Mouse (Mus musculus) liver, adult (tissue): ENCODE measurements around the gene Dnah14.

Experiments
- GATA4 ChIP-seq: IDR thresholded peaks from 2 replicates; pipeline ENCODE4 v1.6.1; 2014; ENCODE audit warnings: mild to moderate bottlenecking, low read length; ENCODE audit not compliant: insufficient replicate concordance

Gene Dnah14

DNA sequence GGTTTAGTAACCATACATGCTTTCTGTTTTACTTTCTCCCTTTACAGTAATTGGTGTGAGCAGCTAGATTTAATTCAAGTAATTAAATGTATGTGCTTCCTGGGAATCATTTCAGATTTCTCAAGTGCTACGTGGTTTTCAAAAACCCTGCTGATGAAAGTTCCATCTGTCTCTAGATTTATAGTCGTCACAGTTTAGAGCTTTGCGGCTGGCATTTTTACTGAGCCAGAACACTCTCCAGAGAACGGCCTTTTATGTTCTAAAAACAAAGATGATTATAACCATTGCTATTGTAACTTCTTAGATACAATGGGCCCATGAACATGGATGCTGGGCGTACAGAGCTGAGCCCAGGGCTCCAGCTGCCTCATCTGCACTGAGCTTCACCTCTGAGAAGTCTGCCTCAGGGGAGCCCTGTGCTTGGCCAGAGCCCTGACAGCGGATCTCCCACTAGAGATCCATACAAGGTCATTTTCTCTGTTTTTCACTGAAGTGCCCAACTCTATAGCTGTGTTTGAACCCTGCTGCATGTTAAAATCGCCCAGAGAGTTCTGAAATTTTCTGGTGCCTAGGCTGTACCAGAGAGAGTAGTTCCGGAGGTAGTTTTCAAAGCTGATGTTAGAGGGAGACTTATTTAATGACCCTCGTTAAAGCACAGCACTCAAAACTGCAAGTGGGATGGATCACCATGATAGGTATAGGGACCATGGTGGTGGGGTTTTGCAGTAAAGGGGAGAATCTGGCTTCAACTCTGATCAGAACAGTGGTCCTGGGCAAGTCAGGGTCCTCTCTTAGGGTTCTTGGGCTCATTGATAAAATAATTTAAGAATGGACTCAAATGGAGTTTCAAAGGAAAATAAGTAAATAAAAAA, 15.2 kb upstream of the Dnah14 start:
- no peak for TF ChIP-seq GATA4

DNA sequence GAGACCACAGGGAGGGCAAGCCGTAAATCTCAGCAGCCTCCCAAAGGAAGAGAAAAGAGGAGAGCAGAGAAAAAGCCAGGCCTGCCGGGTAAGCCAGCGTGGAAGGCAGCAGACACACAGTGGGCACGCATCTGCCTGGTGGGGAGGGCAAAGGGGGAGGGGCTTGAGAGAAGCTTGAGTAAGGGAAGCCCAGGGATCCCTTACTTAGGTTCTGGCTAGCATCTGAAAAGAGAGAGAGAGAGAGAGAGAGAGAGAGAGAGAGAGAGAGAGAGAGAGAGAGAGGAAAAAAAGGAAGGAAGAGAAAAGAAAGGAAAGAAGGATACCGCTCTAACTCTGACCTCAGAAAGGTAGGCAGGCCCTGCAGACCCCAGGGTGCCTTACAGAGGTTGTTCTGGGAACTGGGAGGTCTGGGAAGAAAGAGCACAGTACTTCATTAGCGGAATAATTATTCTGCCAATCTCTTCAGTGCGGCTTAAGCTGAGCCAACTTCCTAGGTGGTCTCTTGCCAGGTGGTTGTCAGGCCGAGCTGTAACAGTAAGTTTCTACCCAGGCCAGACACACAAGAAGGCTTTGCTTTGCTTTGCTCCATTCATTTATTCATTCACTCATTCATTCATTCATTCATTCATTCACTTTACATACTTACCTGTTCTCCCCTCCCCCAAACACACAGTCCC, 14.5 kb upstream of the Dnah14 start:
- TF ChIP-seq GATA4: no peak

DNA sequence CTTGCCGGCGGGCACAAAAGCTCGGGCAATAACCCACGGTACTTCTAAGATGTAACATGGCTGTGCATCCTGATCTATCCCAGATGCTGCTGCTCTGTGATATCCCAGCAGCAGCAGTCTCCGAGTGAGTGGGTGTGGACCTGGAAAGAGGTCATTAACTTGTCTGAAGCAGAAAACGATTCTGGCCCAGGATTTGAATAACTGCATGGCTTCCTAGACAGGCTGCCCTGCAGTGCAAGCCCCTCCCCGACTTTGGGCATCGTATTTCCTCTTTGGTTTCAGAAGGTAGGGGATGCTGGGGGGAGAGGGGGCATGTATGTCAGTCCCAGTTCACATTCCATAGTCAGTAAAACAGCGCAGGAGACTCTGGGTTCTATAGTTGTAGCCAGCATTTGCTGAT, 6.9 kb upstream of the Dnah14 start:
- no peak for TF ChIP-seq GATA4

DNA sequence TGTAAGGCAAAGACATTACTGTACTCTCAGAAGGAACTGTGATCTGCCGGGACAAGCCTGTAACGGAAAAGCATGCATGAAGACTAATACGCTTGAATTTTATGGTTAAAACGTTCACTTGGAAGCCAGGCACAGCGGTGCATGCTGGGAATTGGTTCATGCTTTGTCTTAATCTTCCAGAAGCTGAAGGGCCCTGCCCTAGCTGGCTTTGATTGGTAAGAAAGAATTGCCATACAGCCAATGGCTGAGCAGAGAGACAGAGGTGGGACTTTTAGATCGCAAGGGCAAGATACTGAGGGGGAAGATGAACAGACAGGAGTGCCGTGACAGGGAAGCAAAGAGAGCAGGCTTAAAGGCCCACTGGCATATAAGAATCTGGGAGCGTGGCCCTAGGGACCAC, 6.8 kb downstream of the Dnah14 start:
- TF ChIP-seq GATA4: no peak

DNA sequence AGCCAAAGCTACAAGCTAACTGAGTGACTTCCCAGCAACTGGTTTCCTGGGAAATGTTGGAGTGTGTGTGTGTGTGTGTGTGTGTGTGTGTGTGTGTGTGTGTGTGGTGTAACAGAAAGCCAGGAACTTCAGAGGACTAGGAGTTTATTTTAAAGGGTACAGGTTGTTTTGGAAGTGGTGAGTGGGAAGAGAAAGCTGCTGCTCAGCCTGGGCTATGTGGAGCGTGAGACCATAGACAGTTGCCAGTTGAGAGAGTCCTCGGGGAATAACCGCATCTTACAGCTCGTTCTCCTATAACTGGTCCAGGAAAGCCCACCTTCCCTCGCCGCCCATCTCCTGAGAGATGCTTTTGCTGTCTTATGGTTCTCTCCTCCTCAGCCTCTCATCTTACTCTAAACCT, 12.8 kb downstream of the Dnah14 start:
- TF ChIP-seq GATA4: no peak

DNA sequence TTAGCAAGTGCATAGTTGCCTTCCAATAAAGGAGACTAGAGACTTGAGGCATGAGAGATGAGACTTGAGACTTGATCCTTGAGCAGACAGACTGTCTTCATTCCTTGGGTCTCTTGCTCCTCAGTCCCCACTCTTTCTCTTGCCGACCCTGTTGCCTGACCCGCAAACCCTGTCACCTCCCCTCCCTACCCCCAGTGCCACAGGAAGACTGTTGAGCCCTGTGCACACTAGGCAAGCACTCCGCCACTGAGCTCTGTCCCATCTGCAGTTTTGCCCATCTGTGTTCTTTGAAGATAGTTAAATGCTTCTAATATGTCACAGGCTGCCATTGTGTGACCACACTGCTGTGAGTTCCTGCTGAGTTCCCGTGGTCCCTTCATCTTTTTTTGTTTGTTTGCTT, 23.0 kb downstream of the Dnah14 start:
- TF ChIP-seq GATA4: no peak

GRCm38 (mm10) chr1:181611118-181611517, 34.8 kb downstream of the Dnah14 start:
- no peak for TF ChIP-seq GATA4

DNA sequence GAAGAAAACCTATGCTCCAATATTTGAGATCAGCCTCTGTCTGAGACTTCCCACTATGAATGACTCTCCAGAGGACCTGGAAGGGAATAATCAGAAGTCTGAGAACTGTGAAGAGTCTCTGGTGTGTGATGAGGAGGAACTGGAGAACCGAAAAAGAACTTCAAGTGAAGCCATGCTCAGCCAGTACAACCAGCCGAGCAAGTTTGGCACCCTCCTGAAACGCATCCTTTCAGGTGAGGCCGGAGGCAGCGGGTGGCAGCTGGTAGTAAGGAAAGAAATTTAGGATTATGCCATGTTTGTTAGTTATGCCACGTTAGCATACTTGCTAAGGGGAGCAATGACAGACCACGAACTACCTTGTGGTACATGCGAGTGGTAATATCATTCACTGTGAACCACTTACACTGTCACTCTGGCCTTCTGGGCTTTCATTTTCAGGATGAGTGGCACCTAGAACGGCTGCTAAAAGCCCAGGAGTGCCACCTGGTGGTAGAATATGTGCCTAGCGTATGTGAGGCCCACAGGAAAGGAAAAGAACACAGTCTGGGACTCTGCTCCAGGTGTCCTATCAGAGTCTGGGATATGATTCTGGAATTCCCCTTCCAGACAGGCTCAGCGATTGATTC, 39.6 kb downstream of the Dnah14 start:
- TF ChIP-seq GATA4: no peak

GRCm38 (mm10) chr1:181617332-181617731, 41.0 kb downstream of the Dnah14 start:
- TF ChIP-seq GATA4: no peak

DNA sequence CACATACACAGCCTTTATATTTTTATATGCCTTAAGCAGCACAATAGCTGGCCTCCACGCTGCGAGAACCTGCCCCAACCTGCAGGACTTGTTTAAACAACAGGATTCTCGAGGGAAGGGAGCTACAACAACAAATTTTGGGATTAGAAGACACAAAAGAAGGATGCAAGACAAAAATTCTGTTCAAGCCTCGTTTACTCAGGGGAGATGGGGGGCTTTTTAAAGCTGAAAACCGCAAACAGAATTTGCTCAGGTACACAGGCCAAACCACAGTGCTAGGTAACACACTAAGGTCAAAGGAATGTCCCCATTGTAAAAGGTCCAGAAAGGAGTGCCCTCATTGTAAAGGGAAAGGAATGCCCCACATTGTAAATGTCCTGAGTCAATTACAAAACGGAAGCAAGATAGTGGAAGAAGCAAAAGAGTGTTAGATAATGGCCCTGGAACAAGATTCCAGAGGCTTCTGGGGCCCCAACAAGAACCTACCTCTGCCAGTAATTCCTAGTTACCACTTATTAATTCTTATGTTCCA, 46.9 kb downstream of the Dnah14 start:
- TF ChIP-seq GATA4: no peak

DNA sequence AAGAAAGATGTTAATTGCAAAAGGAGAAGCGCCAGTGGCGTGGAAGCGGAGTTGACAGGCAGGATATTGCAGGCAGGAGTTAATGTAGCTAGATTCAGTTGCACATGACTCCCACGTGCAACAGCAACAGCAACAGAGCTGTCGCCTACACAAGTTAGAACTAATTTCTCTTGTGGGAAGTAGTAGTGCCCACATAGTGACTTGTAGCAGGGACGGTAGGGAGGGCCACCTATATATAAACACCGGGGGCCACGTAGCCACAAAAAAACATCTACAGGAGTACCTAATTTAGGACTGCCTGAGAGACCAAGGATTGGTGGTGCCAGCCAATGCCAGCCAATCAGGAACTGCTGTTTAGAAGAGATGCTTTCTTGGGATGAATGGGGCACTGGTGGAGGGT, 48.5 kb downstream of the Dnah14 start:
- TF ChIP-seq GATA4: no peak

DNA sequence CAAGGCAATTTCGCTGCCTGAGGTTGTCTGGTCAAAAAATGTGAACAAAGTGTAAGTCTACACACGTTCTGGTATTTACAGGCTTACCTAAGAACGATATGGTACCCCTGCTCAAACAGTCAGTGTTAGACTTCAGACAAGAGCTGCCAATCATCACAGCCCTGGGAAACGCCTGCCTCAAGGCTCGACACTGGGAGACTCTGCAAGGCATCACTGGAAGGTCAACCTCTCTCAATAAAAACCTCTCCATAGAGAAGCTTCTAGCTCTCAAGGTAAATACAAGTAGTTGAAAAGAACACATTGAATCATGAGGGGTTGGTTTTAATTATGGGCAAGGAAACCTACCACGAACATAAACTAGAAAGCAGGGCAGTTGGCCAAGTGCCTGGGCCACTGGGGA, 51.9 kb downstream of the Dnah14 start:
- TF ChIP-seq GATA4: no peak

DNA sequence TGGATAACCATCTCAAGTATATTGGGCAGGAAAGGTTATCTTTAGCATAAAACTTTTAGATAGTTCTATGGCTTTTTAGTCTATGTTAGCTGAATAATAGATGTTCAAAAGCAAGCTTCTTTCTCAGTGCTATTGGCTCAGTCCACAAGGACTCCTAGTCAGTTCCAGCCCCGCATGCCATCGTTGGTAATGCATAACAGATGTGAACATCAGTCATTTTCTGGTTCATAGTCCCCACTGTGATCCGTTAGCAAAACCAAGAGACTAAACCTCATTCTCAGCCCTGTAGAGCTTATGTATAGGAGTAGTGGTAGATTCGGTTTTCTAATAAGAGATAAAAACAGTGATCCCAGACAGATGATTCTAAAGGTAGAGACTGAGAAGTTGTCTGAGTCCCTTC, 55.0 kb downstream of the Dnah14 start:
- TF ChIP-seq GATA4: no peak

- no peak for TF ChIP-seq GATA4
Measured at GRCm38 (mm10) chr1:181637997-181638713, 61.8 kb downstream of the Dnah14 start.

GRCm38 (mm10) chr1:181640383-181640782, 64.0 kb downstream of the Dnah14 start:
- no peak for TF ChIP-seq GATA4
